Mouse (Mus musculus): ENCODE results near the gene Jund.

Jund gene

GRCm38 (mm10) chr8:70699116-70699833, 526 bp downstream of the Jund start:
- DNase-seq (ENCODE audit: low read depth, low spot score), result no peak

- DNase-seq (ENCODE audit: low read depth, low spot score), result peak; percentile 87
Observed at GRCm38 (mm10) chr8:70699834-70700554, 1.2 kb downstream of the Jund start.

GRCm38 (mm10) chr8:70700555-70700922, 1.8 kb downstream of the Jund start:
- peak; percentile 96 for DNase-seq (ENCODE audit: low read depth, low spot score)

- peak; percentile 68 for DNase-seq (ENCODE audit: low read depth, low spot score)
Observed at GRCm38 (mm10) chr8:70701048-70701981, 2.6 kb downstream of the Jund start.

GRCm38 (mm10) chr8:70701982-70702841, 3.5 kb downstream of the Jund start:
- DNase-seq (ENCODE audit: low read depth, low spot score), result peak; percentile 58

GRCm38 (mm10) chr8:70702842-70703182, 4.1 kb downstream of the Jund start:
- peak; percentile 49 for DNase-seq (ENCODE audit: low read depth, low spot score)

- no peak for DNase-seq (ENCODE audit: low read depth, low spot score)
Observed at GRCm38 (mm10) chr8:70703287-70703686, 4.5 kb downstream of the Jund start, which contains the start of gene Iqcn. Gene Iqcn, plus strand, starts transcription at chr8:70703457.

- DNase-seq (ENCODE audit: low read depth, low spot score), result no peak
Observed at GRCm38 (mm10) chr8:70708281-70708680, 9.5 kb downstream of the Jund start.

- DNase-seq (ENCODE audit: low read depth, low spot score), result no peak
Observed at GRCm38 (mm10) chr8:70709794-70710193, 11.0 kb downstream of the Jund start.

- DNase-seq (ENCODE audit: low read depth, low spot score), result no peak
Observed at GRCm38 (mm10) chr8:70710296-70710695, 11.5 kb downstream of the Jund start.

GRCm38 (mm10) chr8:70711041-70711440, 12.3 kb downstream of the Jund start:
- no peak for DNase-seq (ENCODE audit: low read depth, low spot score)

GRCm38 (mm10) chr8:70713991-70714390, 15.2 kb downstream of the Jund start:
- no peak for DNase-seq (ENCODE audit: low read depth, low spot score)

- no peak for DNase-seq (ENCODE audit: low read depth, low spot score)
Observed at GRCm38 (mm10) chr8:70715086-70715485, 16.3 kb downstream of the Jund start.

- no peak for DNase-seq (ENCODE audit: low read depth, low spot score)
Observed at GRCm38 (mm10) chr8:70716521-70717400, 18.0 kb downstream of the Jund start.

GRCm38 (mm10) chr8:70718297-70718696, 19.5 kb downstream of the Jund start, which contains the start of gene Gm3336:
Gene Gm3336, plus strand, starts transcription at chr8:70718543.
- DNase-seq (ENCODE audit: low read depth, low spot score), result peak; percentile 87

- peak; percentile 15 for DNase-seq (ENCODE audit: low read depth, low spot score)
Observed at GRCm38 (mm10) chr8:70719796-70720270, 21.1 kb downstream of the Jund start.

GRCm38 (mm10) chr8:70720739-70721138, 22.0 kb downstream of the Jund start:
- DNase-seq (ENCODE audit: low read depth, low spot score), result peak; percentile 89

GRCm38 (mm10) chr8:70721601-70722000, 22.9 kb downstream of the Jund start:
- no peak for DNase-seq (ENCODE audit: low read depth, low spot score)

GRCm38 (mm10) chr8:70723486-70724210, 24.9 kb downstream of the Jund start, which contains the start of gene Pde4c:
Gene Pde4c, plus strand, starts transcription at chr8:70723720.
- DNase-seq (ENCODE audit: low read depth, low spot score), result no peak

All from CD4-positive, CD25-positive, alpha-beta regulatory T cell, adult 2 months (primary cell).